Mouse (Mus musculus): ENCODE results near the gene Klhdc1. TPM values are rescaled to one million over a fixed set of nuclear protein-coding genes. Genes with fewer than 3 reads are reported as not detected.
A peak's percentile ranks its signal among the peaks of the same experiment; 100 is the strongest.

The Klhdc1 gene
- polyA plus RNA-seq, 1 experiment from 2014 or later: 3.2 TPM

- Histone ChIP-seq H3K4me3 (ENCODE audit: low read depth, low read length) (peak overlapping the region; percentile 97), H3K9me3 (ENCODE audit: low read depth, low read length) (no peaks in the 10 kb centered on the region), H3K4me1 (ENCODE audit: insufficient read depth) (no peaks in the 10 kb centered on the region), H3K9ac (peak overlapping the region; percentile 20; the same call in 1 of the 2 replicates), H3K4me2 (peak overlapping the region; percentile 98), H3K27ac (ENCODE audit: low read depth) (no peak overlapping the region), H3K27me3 (ENCODE audit: insufficient read depth, low read length) (no peaks in the 10 kb centered on the region), H3K36me3 (ENCODE audit: insufficient read depth) (peaks cover 41% of the 10 kb centered on the region)
- ATAC-seq (ENCODE audit: insufficient read depth) (no peak), DNase-seq (no peak)
- no peak for TF ChIP-seq CTCF (IDR thresholded peaks at IDR 0.05; ENCODE audit: low read depth)
Observed at GRCm38 (mm10) chr12:69198985-69199384, 42.0 kb upstream of the Klhdc1 start.

GRCm38 (mm10) chr12:69204052-69204833, 36.7 kb upstream of the Klhdc1 start, which contains the start of gene Gm49384:
Gm49384 (minus strand) TSS chr12:69204267.
- Histone ChIP-seq H3K4me3 (ENCODE audit: low read depth, low read length) (no peak within 1 kb of the TSS), H3K36me3 (ENCODE audit: insufficient read depth) (peaks cover 73% of the 10 kb centered on the region), H3K9ac (no peak within 1 kb of the TSS), H3K27ac (ENCODE audit: low read depth) (no peak within 1 kb of the TSS), H3K4me1 (ENCODE audit: insufficient read depth) (no peaks in the 10 kb centered on the region), H3K4me2 (no peak within 1 kb of the TSS), H3K9me3 (ENCODE audit: low read depth, low read length) (no peaks in the 10 kb centered on the region), H3K27me3 (ENCODE audit: insufficient read depth, low read length) (no peaks in the 10 kb centered on the region)
- TF ChIP-seq CTCF (IDR thresholded peaks at IDR 0.05; ENCODE audit: low read depth): no peak
- 81% methylated on average over 16 of the region's 16 CpGs for WGBS
- ATAC-seq (ENCODE audit: insufficient read depth) (no peak), DNase-seq (peak; percentile 46)

- no peak overlapping the region for H3K4me2 ChIP-seq
- no peaks in the 10 kb centered on the region for H3K4me1 ChIP-seq (ENCODE audit: insufficient read depth)
- no peak overlapping the region for H3K27ac ChIP-seq (ENCODE audit: low read depth)
- DNase-seq (no peak), ATAC-seq (ENCODE audit: insufficient read depth) (no peak)
- TF ChIP-seq CTCF (IDR thresholded peaks at IDR 0.05; ENCODE audit: low read depth): no peak
- H3K9ac ChIP-seq: no peak overlapping the region
- peaks cover 74% of the 10 kb centered on the region for H3K36me3 ChIP-seq (ENCODE audit: insufficient read depth)
- H3K27me3 ChIP-seq (ENCODE audit: insufficient read depth, low read length): no peaks in the 10 kb centered on the region
- no peaks in the 10 kb centered on the region for H3K9me3 ChIP-seq (ENCODE audit: low read depth, low read length)
- H3K4me3 ChIP-seq (ENCODE audit: low read depth, low read length): no peak overlapping the region
- 93% methylated on average over 8 of the region's 8 CpGs for WGBS
Observed at GRCm38 (mm10) chr12:69207396-69207795, 33.6 kb upstream of the Klhdc1 start.

- TF ChIP-seq CTCF (IDR thresholded peaks at IDR 0.05; ENCODE audit: low read depth): no peak
- no peaks in the 10 kb centered on the region for H3K9me3 ChIP-seq (ENCODE audit: low read depth, low read length)
- H3K9ac ChIP-seq: no peak overlapping the region
- 94% methylated on average over 7 of the region's 7 CpGs for WGBS
- H3K36me3 ChIP-seq (ENCODE audit: insufficient read depth): peaks cover 75% of the 10 kb centered on the region
- no peak overlapping the region for H3K27ac ChIP-seq (ENCODE audit: low read depth)
- no peak for DNase-seq
- no peak overlapping the region for H3K4me2 ChIP-seq
- no peak for ATAC-seq (ENCODE audit: insufficient read depth)
- H3K4me3 ChIP-seq (ENCODE audit: low read depth, low read length): no peak overlapping the region
- H3K27me3 ChIP-seq (ENCODE audit: insufficient read depth, low read length): no peaks in the 10 kb centered on the region
- no peaks in the 10 kb centered on the region for H3K4me1 ChIP-seq (ENCODE audit: insufficient read depth)
Observed at GRCm38 (mm10) chr12:69207926-69208325, 33.0 kb upstream of the Klhdc1 start.

GRCm38 (mm10) chr12:69208520-69208919, 32.5 kb upstream of the Klhdc1 start:
- DNase-seq (no peak), ATAC-seq (ENCODE audit: insufficient read depth) (no peak)
- Histone ChIP-seq H3K36me3 (ENCODE audit: insufficient read depth) (peaks cover 73% of the 10 kb centered on the region), H3K4me2 (no peak overlapping the region), H3K4me1 (ENCODE audit: insufficient read depth) (no peaks in the 10 kb centered on the region), H3K27me3 (ENCODE audit: insufficient read depth, low read length) (no peaks in the 10 kb centered on the region), H3K4me3 (ENCODE audit: low read depth, low read length) (no peak overlapping the region), H3K9ac (no peak overlapping the region), H3K27ac (ENCODE audit: low read depth) (no peak overlapping the region), H3K9me3 (ENCODE audit: low read depth, low read length) (no peaks in the 10 kb centered on the region)
- TF ChIP-seq CTCF (IDR thresholded peaks at IDR 0.05; ENCODE audit: low read depth): peak; percentile 24; the same call in 1 of the 2 replicates
- 87% methylated on average over 2 of the region's 2 CpGs for whole genome bisulfite sequencing

GRCm38 (mm10) chr12:69210056-69210979, 30.7 kb upstream of the Klhdc1 start:
- Histone ChIP-seq H3K4me2 (no peak overlapping the region), H3K9me3 (ENCODE audit: low read depth, low read length) (no peaks in the 10 kb centered on the region), H3K9ac (no peak overlapping the region), H3K27me3 (ENCODE audit: insufficient read depth, low read length) (no peaks in the 10 kb centered on the region), H3K4me1 (ENCODE audit: insufficient read depth) (no peaks in the 10 kb centered on the region), H3K4me3 (ENCODE audit: low read depth, low read length) (no peak overlapping the region), H3K36me3 (ENCODE audit: insufficient read depth) (peaks cover 75% of the 10 kb centered on the region), H3K27ac (ENCODE audit: low read depth) (no peak overlapping the region)
- 88% methylated on average over 18 of the region's 18 CpGs for WGBS
- ATAC-seq (ENCODE audit: insufficient read depth) (0 out of 2 replicates have a peak, but pooled peaks have one; percentile 31), DNase-seq (no peak)
- no peak for TF ChIP-seq CTCF (IDR thresholded peaks at IDR 0.05; ENCODE audit: low read depth)

- Histone ChIP-seq H3K9ac (no peak overlapping the region), H3K4me3 (ENCODE audit: low read depth, low read length) (no peak overlapping the region), H3K4me1 (ENCODE audit: insufficient read depth) (no peaks in the 10 kb centered on the region), H3K4me2 (no peak overlapping the region), H3K27me3 (ENCODE audit: insufficient read depth, low read length) (no peaks in the 10 kb centered on the region), H3K9me3 (ENCODE audit: low read depth, low read length) (no peaks in the 10 kb centered on the region), H3K27ac (ENCODE audit: low read depth) (no peak overlapping the region), H3K36me3 (ENCODE audit: insufficient read depth) (peaks cover 77% of the 10 kb centered on the region)
- TF ChIP-seq CTCF (IDR thresholded peaks at IDR 0.05; ENCODE audit: low read depth): peak; percentile 38; the same call in 1 of the 2 replicates
- DNase-seq: peak; percentile 52
- ATAC-seq (ENCODE audit: insufficient read depth): no peak
- 66% methylated on average over 5 of the region's 5 CpGs for WGBS
Observed at GRCm38 (mm10) chr12:69211057-69211456, 29.9 kb upstream of the Klhdc1 start.
